Mouse (Mus musculus): ENCODE data around the gene Metrnl.
A peak's percentile ranks its signal among the peaks of the same experiment; 100 is the strongest.
"Not testable (repeated sequence)": the region's sequence is repeated elsewhere in the genome, so short reads cannot be mapped to it uniquely, and the experiment has no call there.

Gene Metrnl

DNA sequence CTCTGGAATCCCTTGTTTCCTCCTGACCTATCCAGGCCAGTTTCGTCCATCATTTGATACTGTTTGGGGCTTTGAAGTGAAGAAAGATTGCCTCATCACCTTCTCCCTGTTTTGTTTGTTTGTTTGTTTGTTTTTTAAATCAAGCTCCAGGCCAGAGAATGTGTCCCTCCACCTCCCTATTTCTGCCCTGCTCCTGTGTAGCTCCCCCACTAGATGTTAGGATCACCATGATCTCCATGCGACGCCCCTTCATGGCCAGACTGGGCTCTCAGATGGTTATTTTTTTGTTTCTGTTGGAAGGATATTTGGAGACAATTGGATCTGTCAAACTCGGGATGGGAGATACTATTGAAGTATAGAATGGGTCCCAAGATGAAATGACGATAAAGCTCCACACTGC, at the start of gene Metrnl:
Gene Metrnl, plus strand, starts transcription at position 301 of the 400 bp plus-strand sequence.
- no peak for DNase-seq

DNA sequence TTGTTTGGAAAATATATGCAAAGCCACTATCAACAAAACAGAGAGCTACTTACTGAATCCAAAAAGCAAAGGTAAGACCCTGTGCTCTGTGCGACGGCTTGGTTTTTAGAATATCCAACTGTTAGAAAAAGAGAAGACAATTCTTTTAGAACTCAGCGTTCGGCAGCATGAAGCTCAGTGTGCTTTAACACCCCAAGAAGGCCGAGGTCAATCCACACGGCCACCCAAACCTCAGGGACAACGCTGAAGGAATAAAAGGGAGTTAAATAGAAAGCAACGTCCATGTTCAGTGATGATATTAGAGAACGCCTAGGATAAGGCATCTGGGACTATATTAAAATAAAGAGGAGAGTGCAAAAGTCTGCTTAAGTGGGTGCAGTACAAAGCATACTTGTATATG, 49.8 kb upstream of the Metrnl start:
- DNase-seq = no peak

DNA sequence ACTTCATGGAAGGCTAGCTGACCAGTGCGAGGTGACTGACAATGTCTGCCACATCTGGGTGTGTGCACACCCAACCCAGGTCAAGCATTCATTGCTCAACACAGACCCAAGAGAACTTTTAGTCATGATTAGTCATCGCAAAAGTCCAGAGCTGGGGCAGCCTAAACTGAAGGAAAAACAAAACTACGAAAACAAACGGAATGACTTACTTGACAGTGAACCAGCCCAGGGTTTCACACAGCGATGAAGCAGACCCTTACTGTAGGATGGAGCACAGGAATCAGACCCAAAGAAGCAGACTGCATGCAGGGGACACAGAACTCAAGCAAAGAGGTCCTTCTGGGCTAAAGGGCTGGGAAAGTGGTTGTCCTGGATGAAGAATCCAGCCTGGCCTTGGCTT, 49.4 kb upstream of the Metrnl start:
- no peak for DNase-seq

DNA sequence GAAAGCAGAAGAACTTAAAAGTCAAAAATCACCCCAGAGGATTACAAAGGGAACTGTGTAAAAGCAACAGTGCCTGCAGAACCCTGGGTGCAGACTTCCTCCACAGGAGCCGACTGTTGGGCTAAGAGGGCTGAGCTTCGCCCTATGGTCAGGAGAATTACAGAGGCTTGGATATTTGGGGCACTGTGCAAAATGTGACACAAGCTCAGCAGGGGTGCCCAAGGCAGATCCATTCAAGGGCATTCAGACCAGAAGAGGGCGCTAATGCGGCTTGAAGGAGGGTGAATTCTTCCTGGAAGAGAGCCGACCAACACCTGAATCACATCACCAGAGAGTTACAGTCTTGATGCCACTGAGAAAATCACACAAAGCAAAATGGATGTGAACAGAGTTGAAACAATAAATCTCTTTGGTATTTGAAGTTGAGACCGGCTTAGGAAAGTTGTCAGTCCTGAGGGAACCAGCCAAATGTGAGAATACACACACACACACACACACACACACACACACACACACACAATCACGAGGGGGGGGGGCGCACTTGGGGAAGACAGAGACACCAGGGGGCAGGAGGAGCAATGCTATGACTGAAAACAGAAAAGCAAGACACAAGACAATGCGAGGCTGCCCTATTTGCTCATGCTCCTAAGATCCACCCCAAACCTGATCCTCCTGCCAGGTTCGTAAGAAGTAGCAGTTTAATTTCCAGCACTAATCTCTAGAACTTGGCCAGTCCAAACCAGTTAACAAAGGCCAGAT, 48.6 kb upstream of the Metrnl start:
- DNase-seq = peak; percentile 66

DNA sequence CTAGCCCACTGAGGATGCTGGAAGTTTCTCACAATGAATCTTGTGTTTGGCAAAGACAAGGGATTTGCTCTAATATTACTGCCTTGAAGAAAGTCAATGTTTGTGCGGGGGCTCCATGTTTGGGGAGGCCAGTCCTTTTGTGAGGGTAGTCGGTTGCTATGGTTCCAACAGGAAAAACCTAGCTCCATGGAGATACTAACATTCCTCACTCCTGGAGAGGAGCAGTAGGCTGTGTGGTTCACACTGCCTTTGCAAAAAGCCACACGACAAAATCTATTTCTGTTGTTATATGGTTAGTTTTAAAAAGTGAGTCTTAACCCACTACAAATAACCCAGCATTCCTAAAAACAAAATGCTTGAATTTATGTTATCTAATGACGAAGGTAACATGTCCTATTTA, 47.7 kb upstream of the Metrnl start:
- no peak for DNase-seq

DNA sequence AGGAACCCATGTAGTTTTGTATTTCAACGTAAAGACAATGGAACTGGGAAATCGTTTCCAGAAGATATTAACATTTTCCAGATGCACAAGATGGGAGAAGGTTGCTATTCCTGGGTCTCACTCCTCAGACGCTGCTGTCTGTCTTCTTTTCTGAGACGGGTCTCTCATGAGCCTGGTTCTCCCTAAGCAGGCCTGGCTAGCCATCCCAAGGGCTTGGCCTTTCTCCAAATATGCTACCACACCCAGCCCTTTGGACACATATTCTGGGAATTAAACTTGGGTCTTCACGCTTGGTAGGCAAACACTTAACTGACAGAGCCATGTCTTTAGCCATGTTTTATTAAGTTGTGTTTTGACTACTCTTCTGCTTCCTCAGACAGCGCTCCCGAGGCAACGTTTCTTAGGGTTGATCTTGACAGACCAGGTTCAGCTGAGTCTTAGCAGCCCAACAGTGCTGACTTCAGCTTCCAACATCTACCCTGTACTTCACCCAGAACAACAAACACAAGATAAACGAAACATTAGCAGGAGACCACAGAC, 46.9 kb upstream of the Metrnl start:
- DNase-seq = no peak

DNA sequence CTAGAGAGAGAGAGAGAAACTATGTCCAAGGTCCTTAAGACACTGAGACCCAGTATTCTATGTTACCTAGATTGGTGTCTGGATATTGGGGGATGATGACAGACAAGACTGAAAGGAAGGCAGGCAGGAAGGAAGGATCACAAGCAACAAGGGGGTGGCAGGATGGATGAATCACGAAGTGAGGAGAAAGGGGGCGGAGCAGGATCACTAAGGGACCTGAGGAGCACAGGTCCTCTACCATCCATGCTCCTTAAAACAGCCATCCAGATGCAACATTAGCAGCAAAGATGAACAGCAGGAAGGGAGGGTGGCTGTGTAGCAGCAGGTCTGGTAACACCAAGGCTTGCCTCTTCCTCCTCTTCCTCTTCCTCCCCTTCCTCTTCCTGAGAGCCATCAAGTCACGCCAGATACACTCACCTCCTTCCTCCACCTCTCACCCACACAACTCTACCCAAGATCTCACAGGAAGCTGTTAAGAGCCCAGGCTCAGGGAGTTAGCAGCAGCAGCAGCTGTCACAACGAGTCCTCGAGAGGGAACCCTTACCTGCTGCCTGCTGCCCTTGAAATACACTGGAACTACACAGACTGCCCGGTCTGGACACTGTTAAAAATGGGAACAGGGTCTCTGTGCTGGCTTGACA, 46.1 kb upstream of the Metrnl start:
- DNase-seq = no peak

DNA sequence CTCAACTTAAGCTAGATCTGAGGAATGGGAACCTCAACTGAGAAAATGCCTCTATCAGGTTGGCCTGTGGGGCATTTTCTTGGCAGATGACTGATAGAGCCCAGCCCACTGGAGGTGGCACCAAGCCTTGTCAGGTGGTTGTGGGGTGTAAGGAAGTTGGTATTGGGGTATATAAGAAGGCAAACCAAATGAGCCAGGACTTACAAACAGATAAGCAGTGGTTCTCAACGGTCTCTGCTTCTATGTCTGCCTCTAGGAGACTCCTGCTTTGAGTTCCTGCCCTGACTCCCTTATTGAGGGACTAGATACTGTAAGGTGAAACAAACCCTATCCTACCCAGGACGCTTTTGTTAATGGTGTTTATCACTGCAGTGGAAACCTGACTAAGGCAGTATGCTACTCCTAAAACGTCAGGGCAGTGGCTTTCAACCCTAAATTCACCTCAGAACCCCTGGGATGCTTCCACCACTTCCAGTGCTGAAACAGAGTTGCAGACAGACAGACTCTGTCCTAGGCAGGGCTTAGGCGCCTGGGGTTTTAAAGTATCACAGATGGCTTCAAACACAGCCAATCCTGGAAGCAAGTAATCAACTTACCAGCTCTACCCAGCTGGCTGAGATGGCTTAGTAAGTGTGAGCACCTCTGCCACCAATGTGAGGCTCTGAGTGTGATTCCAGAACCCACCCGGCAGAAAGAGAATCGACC, 45.4 kb upstream of the Metrnl start:
- no peak for DNase-seq

DNA sequence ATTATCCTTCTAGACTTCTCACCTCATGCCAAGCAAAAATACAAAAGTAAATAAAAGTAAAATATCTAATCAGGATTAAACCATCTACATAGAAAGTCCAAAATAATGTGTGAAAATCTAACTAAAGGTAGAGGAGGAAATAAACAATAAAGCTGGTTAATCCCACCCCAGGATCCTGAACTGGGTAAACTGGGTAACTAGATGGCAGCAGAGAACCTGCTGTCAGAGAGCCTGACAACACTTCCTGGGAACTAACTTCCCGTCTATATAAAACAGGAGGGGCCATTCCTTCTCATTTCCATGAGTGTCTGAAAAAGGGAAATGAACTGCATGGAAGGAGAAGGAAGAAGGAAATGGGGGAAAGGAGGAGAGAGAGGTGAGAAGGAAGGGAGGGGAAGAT, 43.2 kb upstream of the Metrnl start:
- no peak for DNase-seq

DNA sequence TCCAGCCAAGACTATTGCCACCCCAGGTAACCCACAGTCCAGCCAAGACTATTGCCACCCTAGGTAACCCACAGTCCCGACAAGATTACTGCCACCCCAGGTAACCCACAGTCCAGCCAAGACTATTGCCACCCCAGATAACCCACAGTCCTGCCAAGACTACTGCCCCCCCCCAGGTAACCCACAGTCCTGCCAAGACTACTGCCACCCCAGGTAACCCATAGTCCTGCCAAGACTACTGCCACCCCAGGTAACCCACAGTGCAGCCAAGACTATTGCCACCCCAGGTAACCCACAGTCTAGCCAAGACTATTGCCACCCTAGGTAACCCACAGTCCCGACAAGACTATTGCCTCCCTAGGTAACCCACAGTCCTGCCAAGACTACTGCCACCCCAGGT, 40.7 kb upstream of the Metrnl start:
- not testable (repeated sequence) for DNase-seq

DNA sequence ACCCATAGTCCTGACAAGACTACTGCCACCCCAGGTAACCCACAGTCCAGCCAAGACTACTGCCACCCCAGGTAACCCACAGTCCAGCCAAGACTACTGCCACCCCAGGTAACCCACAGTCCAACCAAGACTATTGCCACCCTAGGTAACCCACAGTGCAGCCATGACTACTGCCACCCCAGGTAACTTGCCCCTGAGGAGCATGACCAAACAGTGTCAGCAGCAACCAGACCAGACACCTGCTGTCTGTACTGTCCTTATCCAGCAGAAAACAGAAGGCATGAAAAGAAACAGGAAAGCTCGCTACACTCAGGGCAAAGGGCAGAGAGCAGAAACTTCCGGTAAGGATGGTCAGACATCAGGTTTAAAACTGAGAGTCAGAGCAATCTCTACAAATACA, 40.2 kb upstream of the Metrnl start:
- no peak for DNase-seq

DNA sequence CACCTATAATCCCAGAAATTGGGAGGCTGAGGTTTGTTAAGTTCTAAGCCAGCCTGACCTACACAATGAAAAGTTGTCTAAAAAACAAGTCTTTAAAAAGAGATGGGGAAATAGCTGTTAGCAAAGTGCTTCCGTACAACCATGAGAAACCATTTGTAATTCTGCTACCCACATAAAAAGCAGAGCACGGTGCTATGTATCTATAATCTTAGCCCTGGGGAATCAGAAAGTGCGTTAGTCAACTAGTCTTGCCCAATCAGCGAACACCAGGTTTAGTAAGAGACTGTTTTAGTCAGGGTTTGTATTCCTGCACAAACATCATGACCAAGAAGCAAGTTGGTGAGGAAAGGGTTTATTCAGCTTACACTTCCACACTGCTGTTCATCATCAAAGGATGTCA, 33.8 kb upstream of the Metrnl start:
- no peak for DNase-seq

DNA sequence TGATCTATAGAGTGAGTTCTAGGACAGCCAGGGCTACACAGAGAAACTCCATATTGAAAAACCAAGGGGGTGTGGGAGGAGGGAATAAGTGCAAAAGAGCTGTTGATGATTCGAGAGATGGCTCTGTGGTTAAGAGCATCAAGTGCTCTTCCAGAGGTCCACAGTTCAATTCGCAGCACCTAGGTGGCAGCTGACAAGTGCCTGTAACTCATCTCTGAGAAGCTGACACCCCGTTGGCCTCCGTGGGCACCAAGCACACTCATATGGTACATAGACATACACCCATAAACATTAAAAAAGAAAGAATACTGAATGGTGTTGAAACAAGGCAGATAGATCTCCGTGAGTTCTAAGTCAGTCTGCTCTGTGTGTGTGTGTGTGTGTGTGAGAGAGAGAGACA, 32.6 kb upstream of the Metrnl start:
- no peak for DNase-seq

DNA sequence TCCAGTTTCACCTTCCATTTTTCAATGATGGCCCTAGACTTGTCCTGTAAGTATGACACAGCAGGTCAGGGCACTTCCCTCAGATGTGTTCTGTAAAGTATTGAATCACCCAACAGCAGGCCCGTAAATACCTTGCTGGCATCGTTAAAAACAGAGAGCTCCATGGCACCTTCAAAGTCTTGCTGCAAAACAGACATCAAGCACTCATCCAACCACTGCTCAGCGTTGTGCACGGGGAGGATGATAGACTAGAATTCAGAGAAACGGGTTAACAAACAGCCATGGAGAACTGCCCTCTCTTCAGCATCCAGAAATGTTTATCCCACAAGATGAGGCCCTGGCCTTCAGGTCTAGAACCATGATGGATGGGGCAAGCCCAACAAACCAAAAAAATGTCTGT, 30.4 kb upstream of the Metrnl start:
- no peak for DNase-seq

DNA sequence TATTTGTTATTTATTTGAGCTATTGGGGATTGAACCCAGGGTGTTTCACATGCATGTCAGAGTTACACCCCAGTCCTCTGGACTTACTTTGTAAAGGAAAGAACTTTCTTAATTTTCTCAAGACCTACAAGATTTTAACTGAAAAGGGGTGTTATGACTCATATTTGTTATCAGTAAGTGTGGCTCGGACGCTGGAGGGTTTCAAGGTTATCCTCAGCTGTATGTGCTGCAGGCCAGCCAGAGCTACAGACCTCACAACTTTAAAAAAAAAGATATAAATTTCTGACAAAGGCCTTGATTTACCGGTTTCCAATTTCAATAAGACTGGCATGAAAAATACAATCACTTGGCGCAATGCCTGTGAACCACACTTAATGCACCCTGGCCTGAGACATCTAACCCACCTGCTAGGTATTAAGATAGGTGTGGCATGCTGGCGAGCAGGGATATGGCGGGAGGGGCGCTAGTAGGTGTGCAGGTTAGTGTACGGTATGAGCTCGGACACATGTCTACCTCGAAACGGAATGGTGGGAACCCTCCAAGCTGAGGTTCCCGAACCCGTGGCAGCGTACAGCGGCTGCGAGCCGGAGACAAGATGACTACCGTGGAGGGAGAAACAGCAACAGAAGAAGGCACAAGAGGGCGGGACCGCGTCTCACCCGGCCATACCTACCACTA, 28.9 kb upstream of the Metrnl start:
- no peak for DNase-seq

DNA sequence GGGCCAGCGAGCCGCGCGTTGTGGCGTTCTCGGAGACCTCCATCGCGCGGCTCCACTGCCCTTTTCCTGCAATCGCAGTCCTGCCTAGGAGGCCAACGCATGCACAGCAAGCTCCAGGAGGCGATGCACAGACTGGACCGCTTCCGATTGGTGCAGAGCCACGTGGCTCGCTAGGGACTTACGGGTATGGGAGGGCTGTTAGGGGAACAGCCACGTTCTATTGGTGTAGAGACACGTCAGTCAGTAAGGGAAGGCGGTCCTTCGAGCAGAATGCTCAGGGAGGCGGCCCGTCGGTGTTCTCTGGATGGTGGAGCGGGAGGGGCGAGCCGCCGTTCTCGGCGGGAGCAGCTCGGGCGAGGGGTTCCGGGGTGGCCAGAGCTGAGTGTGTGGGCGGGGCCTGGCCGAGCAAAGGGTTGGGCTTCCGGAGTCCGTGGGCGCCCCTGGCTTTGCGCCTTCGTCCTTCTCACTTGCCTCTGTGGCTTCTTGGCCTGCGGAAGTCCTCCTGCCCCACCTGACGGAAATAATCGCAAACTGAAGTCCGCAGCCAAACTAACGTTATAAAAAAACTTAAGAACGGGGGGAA, 28.3 kb upstream of the Metrnl start, which contains the start of gene B3gntl1:
Gene B3gntl1, minus strand, starts transcription at position 164 of the 583 bp plus-strand sequence.
- peak; percentile 99 for DNase-seq

DNA sequence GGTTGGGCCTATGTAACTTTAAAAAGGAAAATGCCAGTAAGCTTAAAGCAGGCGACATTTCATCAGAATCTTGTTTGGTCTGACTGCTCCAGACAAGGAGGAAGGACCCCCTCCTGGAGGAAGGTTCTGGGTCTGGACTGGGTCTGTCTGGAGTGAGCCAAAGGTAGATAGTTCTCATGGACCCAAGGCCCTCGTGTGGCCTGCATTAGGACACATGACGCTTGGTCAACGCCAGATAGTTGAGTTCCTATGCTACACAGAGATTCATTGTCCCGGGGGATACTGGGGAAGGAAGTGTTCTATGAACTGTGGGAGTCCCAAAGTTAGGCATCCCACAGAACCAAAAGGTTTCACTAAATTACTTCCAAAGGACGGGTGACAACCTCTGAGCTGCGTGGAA, 27.7 kb upstream of the Metrnl start:
- no peak for DNase-seq

DNA sequence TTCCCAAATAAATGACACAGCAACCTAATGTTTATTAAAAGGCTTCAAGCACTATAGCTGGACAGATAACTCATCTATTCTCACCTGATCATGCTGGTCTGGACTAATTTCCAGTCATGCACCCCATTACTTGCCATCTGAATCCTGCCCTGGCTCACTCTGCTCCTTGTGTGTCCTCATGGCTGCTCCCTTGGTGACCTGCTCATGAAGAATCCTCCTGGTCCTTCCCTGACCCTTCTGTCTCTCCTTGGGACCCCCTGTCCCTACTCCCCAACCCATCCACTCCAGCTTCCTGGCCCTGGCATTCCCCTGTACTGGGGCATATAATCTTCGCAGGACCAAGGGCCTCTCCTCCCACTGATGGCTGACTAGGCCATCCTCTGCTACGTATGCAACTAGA, 24.5 kb upstream of the Metrnl start:
- no peak for DNase-seq

DNA sequence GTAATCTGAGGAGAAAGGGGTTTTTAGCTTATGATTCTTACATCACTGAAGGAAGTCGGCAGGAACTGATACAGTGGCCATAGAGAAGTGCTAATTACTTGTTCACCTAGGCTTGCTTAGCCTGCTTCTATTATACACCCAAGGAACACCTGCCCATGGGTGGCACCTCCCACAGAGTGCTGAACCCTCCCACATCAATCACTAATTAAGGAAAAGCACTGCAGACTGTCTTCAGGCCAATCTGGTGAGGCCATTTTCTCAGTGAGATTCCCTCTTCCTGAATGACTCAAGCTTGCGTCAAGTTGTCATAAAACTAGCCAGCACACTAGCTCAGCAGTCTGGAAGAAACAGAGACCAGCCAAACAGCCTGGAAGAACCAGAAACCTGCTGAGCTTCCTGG, 21.8 kb upstream of the Metrnl start:
- no peak for DNase-seq

DNA sequence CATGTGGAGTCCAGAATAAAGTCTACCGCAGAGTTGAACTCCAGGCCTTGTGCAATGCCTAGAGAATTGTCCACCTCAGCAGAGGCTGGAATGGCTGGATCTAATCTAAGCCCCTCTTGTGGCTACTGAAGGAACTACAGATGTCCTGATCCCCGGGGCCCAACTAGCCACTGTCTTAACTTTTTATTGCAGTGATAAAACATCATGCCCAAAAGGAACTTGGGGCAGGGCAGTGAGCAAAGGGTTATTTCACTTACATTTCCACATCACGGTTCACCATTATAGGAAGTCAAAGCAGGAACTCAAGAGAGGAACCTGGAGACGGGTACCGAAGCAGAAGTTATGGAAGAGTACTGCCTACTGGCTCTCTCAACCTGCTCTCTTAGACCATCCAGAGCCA, 20.6 kb upstream of the Metrnl start:
- no peak for DNase-seq

DNA sequence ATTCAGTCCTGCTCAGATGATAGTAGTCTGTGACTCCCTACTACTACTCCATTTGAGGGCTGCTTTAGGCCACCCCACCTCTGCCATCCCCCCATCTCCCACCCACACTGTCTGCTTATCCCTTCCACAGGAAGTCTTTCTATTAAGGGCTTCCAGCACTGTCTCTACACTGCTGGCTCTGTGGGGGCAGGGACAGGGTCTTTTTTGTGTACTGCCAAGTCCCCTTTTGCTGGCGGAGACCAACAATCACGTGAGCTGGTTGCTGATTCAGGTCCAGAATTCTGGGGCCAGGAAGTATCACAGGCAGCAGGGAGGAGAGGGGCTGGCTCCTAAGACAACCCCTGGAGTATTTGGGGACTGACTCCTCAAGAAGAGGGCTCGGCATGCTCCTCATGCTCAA, 18.1 kb upstream of the Metrnl start:
- DNase-seq = peak; percentile 29

DNA sequence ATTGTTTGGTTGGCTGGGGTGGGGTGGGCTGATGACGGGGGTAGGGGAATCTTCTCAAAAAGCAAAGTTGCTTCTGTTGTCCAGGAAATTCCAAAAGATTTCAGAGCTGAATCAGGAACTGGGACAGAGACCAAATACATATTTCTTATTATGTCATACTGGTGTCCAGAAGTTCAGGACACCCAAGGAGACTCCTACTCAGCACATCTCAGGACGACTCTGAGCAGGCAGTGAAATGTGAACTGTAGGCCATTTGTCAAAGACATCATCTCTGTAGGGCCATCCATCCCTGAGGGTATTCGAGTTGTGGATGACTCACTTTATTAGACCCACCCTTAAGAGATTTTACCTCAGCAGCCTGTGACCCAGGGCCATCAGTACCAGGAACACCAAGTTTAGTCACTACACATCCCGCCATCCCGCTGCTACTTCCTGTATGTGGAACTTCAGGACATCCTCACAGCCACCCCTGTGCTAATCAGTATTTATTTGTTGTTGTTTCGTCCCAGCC, 15.8 kb upstream of the Metrnl start:
- no peak for DNase-seq

DNA sequence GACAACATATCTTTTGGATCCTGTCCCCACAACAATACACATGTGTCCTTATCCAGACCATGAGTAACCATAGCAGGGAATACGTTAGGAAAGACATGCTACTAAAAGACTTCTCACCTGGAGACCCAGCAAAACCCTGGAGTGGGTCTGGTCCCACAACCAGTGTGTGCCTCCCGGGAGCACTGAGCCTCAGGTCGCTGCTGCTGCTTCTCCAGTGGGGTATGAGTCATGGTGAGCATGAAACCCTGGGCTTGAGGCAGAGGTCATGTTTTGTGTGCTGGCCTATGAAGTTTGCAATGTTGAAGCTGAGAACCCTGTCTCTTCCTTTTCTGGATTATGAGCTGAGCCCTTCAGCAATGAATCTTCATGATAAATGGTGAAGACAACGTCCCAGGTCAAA, 15.3 kb upstream of the Metrnl start:
- no peak for DNase-seq

Measured in right cerebral cortex, postnatal 4 days (tissue).